Mouse (Mus musculus): ENCODE data around the gene Ppp1r10. TPM values are rescaled to one million over a fixed set of nuclear protein-coding genes. Genes with fewer than 3 reads are reported as not detected.
A peak's percentile ranks its signal among the peaks of the same experiment; 100 is the strongest.

The Ppp1r10 gene
- polyA plus RNA-seq, 1 experiment = not detected

DNA sequence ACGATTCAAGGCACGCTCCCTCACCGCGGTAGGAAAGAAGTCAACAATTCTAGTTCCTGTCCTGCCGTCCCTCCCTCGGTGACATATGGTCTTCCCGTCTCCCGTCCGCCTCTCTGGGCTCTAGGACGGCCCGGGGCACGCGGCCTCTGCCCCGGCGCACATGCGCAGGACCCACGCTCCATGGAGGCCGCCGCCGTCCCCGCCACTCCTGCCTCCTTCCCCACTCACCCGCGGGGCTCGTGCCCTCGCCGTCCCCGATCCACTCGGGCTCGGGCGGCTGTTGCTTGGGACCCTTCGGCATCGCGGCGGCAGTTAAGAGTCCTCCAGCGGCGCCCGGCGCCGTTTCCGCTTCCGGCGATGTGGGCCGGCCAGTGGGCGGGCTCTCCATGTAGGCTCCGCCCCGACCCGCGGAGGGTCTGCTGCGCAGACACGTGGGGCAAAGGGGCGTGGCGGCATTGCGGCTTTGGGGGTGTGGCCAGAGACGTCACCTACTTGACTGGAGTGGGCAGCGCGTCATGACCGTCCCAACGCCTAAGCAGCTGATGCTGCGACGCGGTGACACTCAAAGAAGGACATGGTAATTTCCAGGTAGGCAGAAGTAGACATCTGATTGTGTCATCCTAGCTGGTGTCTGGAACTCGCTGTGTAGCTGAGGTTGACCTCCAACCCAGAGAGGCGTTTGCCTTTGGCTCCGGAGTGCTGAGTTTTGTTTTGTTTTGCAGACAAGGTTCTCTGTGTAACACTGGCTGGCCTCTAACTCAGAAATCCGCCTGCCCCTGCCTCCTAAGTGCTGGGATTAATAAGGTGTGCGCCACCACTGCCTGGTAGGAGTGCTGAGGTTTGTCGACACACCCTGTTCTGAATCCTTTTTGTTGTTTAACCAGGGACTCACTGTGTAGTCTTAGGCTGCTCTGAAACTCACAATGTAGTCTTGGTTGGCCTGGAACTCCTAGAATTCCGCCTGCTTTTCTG, 53.5 kb downstream of the Ppp1r10 start, which contains the start of gene Abcf1:
Gene Abcf1, minus strand, starts transcription at position 344 of the 972 bp plus-strand sequence.
- no peak for TF ChIP-seq CTCF (IDR thresholded peaks at IDR 0.05; ENCODE audit: insufficient read depth, low read depth, low read length)
- peak; percentile 84 for TF ChIP-seq POLR2A (IDR thresholded peaks at IDR 0.05; ENCODE audit: insufficient read depth, low read depth, low read length)
- H3K4me1 ChIP-seq (ENCODE audit: control insufficient read depth, insufficient read depth, low read length) = peaks cover 7% of the 10 kb centered on the region
- WGBS = under 1% methylated on average over 68 of the region's 68 CpGs
- H3K4me3 ChIP-seq (ENCODE audit: insufficient read depth, low read depth, low read length) = peak within 1 kb of the TSS; percentile 88
- H3K27ac ChIP-seq (ENCODE audit: insufficient read depth, low read depth, low read length) = peak within 1 kb of the TSS; percentile 78

DNA sequence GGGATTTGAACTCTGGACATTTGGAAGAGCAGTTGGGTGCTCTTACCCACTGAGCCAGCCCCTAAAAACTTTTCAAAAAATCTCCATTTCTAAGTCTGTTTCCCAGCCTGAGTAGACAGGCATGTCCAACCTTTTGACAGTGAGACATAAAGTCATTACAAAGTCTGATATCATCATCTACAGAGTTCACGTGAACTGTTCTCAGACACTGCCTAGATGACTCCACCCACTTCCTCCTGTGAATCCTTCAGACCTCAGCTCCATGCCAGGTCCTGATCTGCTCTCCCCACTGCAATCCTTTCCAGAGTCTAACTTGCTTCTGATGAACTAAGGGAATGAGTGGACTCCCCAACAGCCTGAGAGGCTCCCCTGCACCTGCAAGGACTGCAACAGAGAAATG, 55.9 kb downstream of the Ppp1r10 start:
- Histone ChIP-seq H3K27ac (ENCODE audit: insufficient read depth, low read depth, low read length) (no peak overlapping the region), H3K4me1 (ENCODE audit: control insufficient read depth, insufficient read depth, low read length) (peaks cover 7% of the 10 kb centered on the region), H3K4me3 (ENCODE audit: insufficient read depth, low read depth, low read length) (no peak overlapping the region)
- 42% methylated on average over 1 of the region's 1 CpGs for WGBS
- TF ChIP-seq POLR2A (IDR thresholded peaks at IDR 0.05; ENCODE audit: insufficient read depth, low read depth, low read length) (no peak), CTCF (IDR thresholded peaks at IDR 0.05; ENCODE audit: insufficient read depth, low read depth, low read length) (no peak)

DNA sequence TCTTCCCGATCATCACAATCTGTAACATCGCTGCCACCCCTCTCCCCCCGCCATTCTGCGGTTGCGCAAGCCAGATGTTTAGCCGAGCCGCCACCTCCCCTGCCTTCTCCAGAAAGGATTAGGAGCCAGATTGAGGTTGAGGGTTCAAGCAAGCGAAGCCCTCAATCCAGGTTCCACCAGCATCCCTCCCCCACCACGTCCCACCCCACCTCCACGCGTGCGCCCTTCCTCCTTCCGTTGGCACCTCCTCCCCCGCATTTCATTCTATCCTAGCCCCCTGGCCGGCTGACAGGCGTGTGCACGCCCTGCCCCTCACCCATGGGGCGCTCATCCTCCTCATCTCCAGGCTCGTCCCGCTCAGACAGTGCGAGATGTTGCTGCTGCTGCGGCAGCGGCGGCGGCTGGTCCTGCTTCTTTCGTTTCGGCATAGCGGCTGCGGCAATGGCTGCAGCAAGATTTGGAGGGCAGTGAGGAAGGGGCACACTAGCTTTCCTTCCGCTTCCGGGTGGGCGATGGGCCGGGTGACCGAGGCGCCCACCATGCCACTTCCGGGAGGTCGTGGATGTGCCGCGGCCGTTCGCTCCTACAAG, 62.7 kb downstream of the Ppp1r10 start:
- WGBS = under 1% methylated on average over 41 of the region's 41 CpGs
- H3K4me1 ChIP-seq (ENCODE audit: control insufficient read depth, insufficient read depth, low read length) = peaks cover 14% of the 10 kb centered on the region
- TF ChIP-seq POLR2A (IDR thresholded peaks at IDR 0.05; ENCODE audit: insufficient read depth, low read depth, low read length) (peak; percentile 51; the same call in 1 of the 2 replicates), CTCF (IDR thresholded peaks at IDR 0.05; ENCODE audit: insufficient read depth, low read depth, low read length) (no peak)
- peak overlapping the region; percentile 81 for H3K4me3 ChIP-seq (ENCODE audit: insufficient read depth, low read depth, low read length)
- H3K27ac ChIP-seq (ENCODE audit: insufficient read depth, low read depth, low read length) = peak overlapping the region; percentile 87

DNA sequence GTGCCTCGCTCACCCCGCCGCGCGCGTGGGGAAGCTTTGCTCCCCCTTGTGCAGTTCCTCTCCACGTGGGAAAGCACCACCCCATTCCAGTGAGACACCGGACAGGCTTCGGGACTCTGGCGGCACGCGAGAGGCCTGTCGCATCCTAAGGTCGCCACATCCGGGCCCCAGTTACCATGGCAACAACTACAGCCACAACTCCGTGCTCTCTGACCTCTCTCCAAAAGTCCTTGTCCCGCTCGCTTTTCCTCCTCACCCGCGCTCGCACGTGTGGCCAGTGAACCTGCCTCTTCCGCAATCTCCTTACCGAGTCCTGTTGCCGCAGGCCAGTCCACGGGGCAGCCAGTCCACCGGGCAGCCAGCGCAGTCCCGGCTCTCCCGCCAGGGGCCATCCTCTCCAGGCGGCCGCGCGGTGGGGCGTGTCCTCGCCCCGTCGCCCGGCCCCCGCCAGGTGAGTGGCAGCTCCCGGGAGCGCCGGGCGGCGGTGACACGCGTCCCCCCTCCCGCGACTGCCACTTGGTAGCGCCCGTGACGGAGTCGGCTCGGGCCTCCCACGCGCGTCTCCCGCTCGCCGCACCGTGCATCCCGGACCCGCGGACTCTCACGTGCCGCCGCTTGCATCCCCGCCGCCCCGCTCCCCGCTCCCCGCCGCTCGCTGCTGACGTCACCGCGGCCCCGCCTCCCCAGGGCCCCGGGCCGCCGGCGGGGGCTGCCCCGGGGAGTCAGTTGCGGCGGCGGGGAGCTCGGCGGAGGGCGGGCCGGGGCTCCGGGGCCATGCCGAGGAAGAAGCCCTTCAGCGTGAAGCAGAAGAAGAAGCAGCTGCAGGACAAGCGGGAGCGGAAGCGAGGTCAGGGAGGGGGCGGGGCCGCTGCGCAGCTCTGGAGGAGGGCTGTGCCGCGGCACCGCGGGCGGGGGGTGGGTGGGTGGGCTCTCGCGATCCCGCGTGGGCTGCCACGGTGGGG, 63.4 kb downstream of the Ppp1r10 start, which contains the start of the genes Gnl1 and Prr3:
Gene Gnl1, plus strand, starts transcription at position 451 of the 962 bp plus-strand sequence.
Gene Prr3, minus strand, starts transcription at position 836 of the 962 bp plus-strand sequence.
- Histone ChIP-seq H3K4me1 (ENCODE audit: control insufficient read depth, insufficient read depth, low read length) (peaks cover 14% of the 10 kb centered on the region), H3K27ac (ENCODE audit: insufficient read depth, low read depth, low read length) (peak within 1 kb of the TSS; percentile 87), H3K4me3 (ENCODE audit: insufficient read depth, low read depth, low read length) (peak within 1 kb of the TSS; percentile 81)
- TF ChIP-seq POLR2A (IDR thresholded peaks at IDR 0.05; ENCODE audit: insufficient read depth, low read depth, low read length) = peak; percentile 54; the same call in 1 of the 2 replicates
- no peak for TF ChIP-seq CTCF (IDR thresholded peaks at IDR 0.05; ENCODE audit: insufficient read depth, low read depth, low read length)
- WGBS = under 1% methylated on average over 103 of the region's 109 CpGs

DNA sequence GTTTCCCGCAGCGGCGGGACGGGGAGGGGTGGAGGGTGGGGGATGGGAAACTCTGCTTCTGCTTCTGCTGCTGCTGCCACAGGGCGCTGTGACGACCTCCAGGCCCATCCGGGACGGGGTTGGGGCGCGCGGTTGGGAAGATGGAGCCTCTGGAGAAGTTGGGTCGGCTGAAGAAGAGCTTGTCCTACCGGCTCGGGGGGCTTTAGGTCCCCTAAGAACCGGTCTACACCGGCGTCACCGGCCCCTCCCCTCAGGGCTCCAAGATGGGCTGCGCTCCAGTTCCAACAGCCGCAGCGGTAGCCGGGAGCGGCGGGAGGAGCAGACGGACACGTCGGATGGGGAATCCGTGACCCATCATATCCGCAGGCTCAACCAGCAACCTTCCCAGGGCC, 64.1 kb downstream of the Ppp1r10 start:
- Histone ChIP-seq H3K27ac (ENCODE audit: insufficient read depth, low read depth, low read length) (peak overlapping the region; percentile 49), H3K4me1 (ENCODE audit: control insufficient read depth, insufficient read depth, low read length) (peaks cover 14% of the 10 kb centered on the region), H3K4me3 (ENCODE audit: insufficient read depth, low read depth, low read length) (peak overlapping the region; percentile 81)
- under 1% methylated on average over 27 of the region's 29 CpGs for WGBS
- no peak for TF ChIP-seq CTCF (IDR thresholded peaks at IDR 0.05; ENCODE audit: insufficient read depth, low read depth, low read length)
- TF ChIP-seq POLR2A (IDR thresholded peaks at IDR 0.05; ENCODE audit: insufficient read depth, low read depth, low read length) = no peak

DNA sequence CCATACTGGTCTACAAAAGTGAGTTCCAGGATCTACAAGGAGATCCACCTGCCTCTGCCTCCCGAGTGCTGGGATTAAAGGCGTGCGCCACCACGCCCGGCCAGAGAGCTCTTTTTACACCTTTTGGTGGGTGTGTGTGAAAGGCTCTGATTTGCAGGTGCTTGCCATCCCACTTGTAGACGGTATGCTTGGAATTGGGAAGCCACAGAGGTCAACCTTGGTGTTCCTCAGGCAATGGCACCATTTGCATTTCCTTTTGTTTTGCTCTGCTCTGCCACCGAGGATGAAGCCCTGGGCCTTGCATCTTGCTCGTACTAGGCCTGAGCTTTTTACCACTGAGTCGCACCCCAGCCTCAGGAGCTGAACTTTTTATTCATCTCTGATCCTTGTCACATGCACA, 65.5 kb downstream of the Ppp1r10 start:
- 88% methylated on average over 9 of the region's 9 CpGs for WGBS
- H3K4me1 ChIP-seq (ENCODE audit: control insufficient read depth, insufficient read depth, low read length) = peaks cover 14% of the 10 kb centered on the region
- no peak overlapping the region for H3K4me3 ChIP-seq (ENCODE audit: insufficient read depth, low read depth, low read length)
- H3K27ac ChIP-seq (ENCODE audit: insufficient read depth, low read depth, low read length) = no peak overlapping the region
- TF ChIP-seq POLR2A (IDR thresholded peaks at IDR 0.05; ENCODE audit: insufficient read depth, low read depth, low read length) (no peak), CTCF (IDR thresholded peaks at IDR 0.05; ENCODE audit: insufficient read depth, low read depth, low read length) (no peak)

Other genes with a start within 250 kb of the Ppp1r10 start
- gene Vars2, start 248.8 kb upstream of the Ppp1r10 start, polyA plus RNA-seq (2012; ENCODE audit: insufficient read depth, insufficient read length, low replicate concordance, missing spikeins) = not detected in 2 replicates
- gene Gtf2h4, start 242.7 kb upstream of the Ppp1r10 start, polyA plus RNA-seq (2012; ENCODE audit: insufficient read depth, insufficient read length, low replicate concordance, missing spikeins) = not detected in 2 replicates
- gene Ddr1, start 211.8 kb upstream of the Ppp1r10 start, polyA plus RNA-seq (2012; ENCODE audit: insufficient read depth, insufficient read length, low replicate concordance, missing spikeins) = not detected in 2 replicates
- gene Ier3, start 94.8 kb upstream of the Ppp1r10 start, polyA plus RNA-seq (2012; ENCODE audit: insufficient read depth, insufficient read length, low replicate concordance, missing spikeins) = not detected in 2 replicates
- gene Flot1, start 93.2 kb upstream of the Ppp1r10 start, polyA plus RNA-seq (2012; ENCODE audit: insufficient read depth, insufficient read length, low replicate concordance, missing spikeins) = not detected in 2 replicates
- gene Tubb5, start 78.1 kb upstream of the Ppp1r10 start, polyA plus RNA-seq (2012; ENCODE audit: insufficient read depth, insufficient read length, low replicate concordance, missing spikeins) = 228 and 580 TPM in 2 replicates
- 41.3 TPM in 1 of 2 replicates, not detected in the other for gene Mdc1, start 74.9 kb upstream of the Ppp1r10 start, polyA plus RNA-seq (2012; ENCODE audit: insufficient read depth, insufficient read length, low replicate concordance, missing spikeins)
- not detected in 2 replicates for gene Nrm, start 55.1 kb upstream of the Ppp1r10 start, polyA plus RNA-seq (2012; ENCODE audit: insufficient read depth, insufficient read length, low replicate concordance, missing spikeins)
- not detected in 2 replicates for gene Ppp1r18, start 50.8 kb upstream of the Ppp1r10 start, polyA plus RNA-seq (2012; ENCODE audit: insufficient read depth, insufficient read length, low replicate concordance, missing spikeins)
- gene Dhx16, start 36.6 kb upstream of the Ppp1r10 start, polyA plus RNA-seq (2012; ENCODE audit: insufficient read depth, insufficient read length, low replicate concordance, missing spikeins) = not detected in 2 replicates
- not detected in 2 replicates for gene 2310061I04Rik, start 19.0 kb upstream of the Ppp1r10 start, polyA plus RNA-seq (2012; ENCODE audit: insufficient read depth, insufficient read length, low replicate concordance, missing spikeins)
- gene Atat1, start 6.4 kb upstream of the Ppp1r10 start, polyA plus RNA-seq (2012; ENCODE audit: insufficient read depth, insufficient read length, low replicate concordance, missing spikeins) = not detected in 2 replicates
- gene Mrps18b, start within 50 bp of the Ppp1r10 start, polyA plus RNA-seq (2012; ENCODE audit: insufficient read depth, insufficient read length, low replicate concordance, missing spikeins) = not detected in 2 replicates
- gene Abcf1, start 53.3 kb downstream of the Ppp1r10 start, polyA plus RNA-seq (2012; ENCODE audit: insufficient read depth, insufficient read length, low replicate concordance, missing spikeins) = not detected in 2 replicates
- not detected in 2 replicates for gene Gnl1, start 63.4 kb downstream of the Ppp1r10 start, polyA plus RNA-seq (2012; ENCODE audit: insufficient read depth, insufficient read length, low replicate concordance, missing spikeins)
- not detected in 2 replicates for gene Prr3, start 63.8 kb downstream of the Ppp1r10 start, polyA plus RNA-seq (2012; ENCODE audit: insufficient read depth, insufficient read length, low replicate concordance, missing spikeins)
- not detected in 2 replicates for gene H2-T24, start 104.1 kb downstream of the Ppp1r10 start, polyA plus RNA-seq (2012; ENCODE audit: insufficient read depth, insufficient read length, low replicate concordance, missing spikeins)
- 151 TPM in 1 of 2 replicates, not detected in the other for gene H2-T23, start 116.4 kb downstream of the Ppp1r10 start, polyA plus RNA-seq (2012; ENCODE audit: insufficient read depth, insufficient read length, low replicate concordance, missing spikeins)
- gene H2-T22, start 126.3 kb downstream of the Ppp1r10 start, polyA plus RNA-seq (2012; ENCODE audit: insufficient read depth, insufficient read length, low replicate concordance, missing spikeins) = not detected in 2 replicates
- gene Gm6034, start 126.5 kb downstream of the Ppp1r10 start, polyA plus RNA-seq (2012; ENCODE audit: insufficient read depth, insufficient read length, low replicate concordance, missing spikeins) = not detected in 2 replicates
- gene Gm11127, start 141.9 kb downstream of the Ppp1r10 start, polyA plus RNA-seq (2012; ENCODE audit: insufficient read depth, insufficient read length, low replicate concordance, missing spikeins) = not detected in 2 replicates
- gene Gm19684, start 205.2 kb downstream of the Ppp1r10 start, polyA plus RNA-seq (2012; ENCODE audit: insufficient read depth, insufficient read length, low replicate concordance, missing spikeins) = not detected in 2 replicates
- gene Gm7030, start 213.0 kb downstream of the Ppp1r10 start, polyA plus RNA-seq (2012; ENCODE audit: insufficient read depth, insufficient read length, low replicate concordance, missing spikeins) = not detected in 2 replicates